In the genomic region with DNA sequence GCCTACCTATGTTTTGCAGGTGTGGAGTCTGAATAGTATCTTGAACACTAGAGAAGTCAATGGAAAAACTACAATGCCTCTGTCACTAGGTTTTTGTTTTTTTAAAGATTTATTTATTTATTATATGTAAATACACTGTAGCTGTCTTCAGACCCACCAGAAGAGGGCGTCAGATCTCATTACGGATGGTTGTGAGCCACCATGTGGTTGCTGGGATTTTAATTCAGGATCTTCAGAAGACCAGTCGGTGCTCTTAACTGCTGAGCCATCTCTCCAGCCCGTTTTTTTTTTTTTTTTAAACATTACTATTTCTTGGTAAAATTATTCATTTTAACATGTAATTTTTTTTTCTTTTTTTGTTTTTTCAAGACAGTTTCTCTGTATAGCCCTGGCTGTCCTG, we compare ENCODE assay signal across 2 mouse cellular contexts. TPM values are rescaled to one million over a fixed set of nuclear protein-coding genes. Genes with fewer than 3 reads are reported as not detected.
"Had no signal": no experiment of that assay in that cellular context is flagged by ENCODE, and none has a peak within 500 bp of the region (broad histone marks: within the 10 kb centered on the region; RNA-seq: fewer than 3 reads in every experiment).

No protein-coding gene starts in this region.

RNA-seq across cellular contexts. Expression of a gene that starts 28.7 kb away (rescaled TPM):
- polyA plus RNA-seq: liver, embryonic 15.5 days; small intestine, adult 2 months had no signal
